Mouse (Mus musculus): ENCODE data around the gene Eng. TPM values are rescaled to one million over a fixed set of nuclear protein-coding genes. Genes with fewer than 3 reads are reported as not detected.

Gene Eng
- polyA plus RNA-seq, 1 experiment from 2014 or later, result 24.8 TPM

DNA sequence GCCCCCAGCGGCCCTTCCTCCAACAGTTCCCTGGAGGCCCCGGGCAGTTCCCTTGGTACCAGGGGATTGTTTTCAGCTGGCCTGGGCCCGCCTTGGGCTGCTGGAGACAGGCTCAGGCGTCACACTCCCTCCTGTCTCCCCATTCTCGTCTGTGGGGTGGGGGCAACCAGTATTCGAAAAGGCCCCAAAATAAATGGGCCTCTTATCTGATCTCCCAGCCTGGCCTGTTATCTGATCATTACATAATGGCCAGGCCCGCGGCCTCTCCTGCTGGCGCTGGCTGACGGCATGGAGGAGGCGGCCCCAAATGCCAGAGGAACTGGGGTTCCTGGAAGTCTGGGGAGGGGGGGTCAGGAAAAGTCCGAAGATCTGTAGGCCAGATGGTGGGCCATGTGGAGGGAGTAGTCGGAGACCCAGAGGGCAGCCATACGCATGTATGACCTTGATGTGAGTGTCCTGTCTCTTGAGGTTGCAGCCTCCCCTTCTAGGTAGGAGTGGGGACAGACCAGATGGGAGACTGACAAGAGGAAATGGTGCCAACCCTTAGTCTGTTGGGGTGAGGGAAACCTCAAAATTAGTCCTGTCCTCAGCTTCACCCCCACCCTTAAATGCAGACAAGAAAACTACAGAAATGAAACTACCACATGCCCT lies 8.5 kb downstream of the Eng start:
- Histone ChIP-seq H3K27ac (no peak overlapping the region), H3K4me3 (replicated peaks) (no peak overlapping the region), H3K9ac (replicated peaks) (no peak overlapping the region), H3K4me1 (replicated peaks) (no peaks in the 10 kb centered on the region), H3K36me3 (no peaks in the 10 kb centered on the region), H3K27me3 (no peaks in the 10 kb centered on the region), H3K9me3 (no peaks in the 10 kb centered on the region), H3K4me2 (replicated peaks) (no peak overlapping the region)
- WGBS, result 78% methylated on average over 14 of the region's 14 CpGs
- no peak for ATAC-seq

DNA sequence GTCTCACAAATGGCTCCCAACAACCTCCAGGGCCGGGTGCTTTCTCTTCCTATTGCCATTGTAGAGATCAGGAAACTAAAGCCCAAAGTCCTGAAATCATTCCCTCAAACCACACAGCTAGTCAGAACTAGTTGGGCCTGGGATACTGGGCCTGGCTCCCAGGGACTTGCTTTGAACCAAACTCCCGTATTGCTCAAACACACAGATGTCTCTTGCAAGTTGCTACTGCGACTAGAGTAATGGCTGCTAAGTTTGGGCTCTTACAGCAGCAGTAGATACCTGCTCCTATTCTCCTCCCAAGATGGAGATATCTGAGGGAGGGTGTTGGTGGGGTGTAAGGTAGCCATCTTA lies 9.0 kb downstream of the Eng start:
- Histone ChIP-seq H3K9ac (replicated peaks) (no peak overlapping the region), H3K27me3 (no peaks in the 10 kb centered on the region), H3K4me1 (replicated peaks) (no peaks in the 10 kb centered on the region), H3K4me2 (replicated peaks) (no peak overlapping the region), H3K27ac (no peak overlapping the region), H3K4me3 (replicated peaks) (no peak overlapping the region), H3K9me3 (no peaks in the 10 kb centered on the region), H3K36me3 (no peaks in the 10 kb centered on the region)
- 93% methylated on average over 3 of the region's 3 CpGs for WGBS
- no peak for ATAC-seq

DNA sequence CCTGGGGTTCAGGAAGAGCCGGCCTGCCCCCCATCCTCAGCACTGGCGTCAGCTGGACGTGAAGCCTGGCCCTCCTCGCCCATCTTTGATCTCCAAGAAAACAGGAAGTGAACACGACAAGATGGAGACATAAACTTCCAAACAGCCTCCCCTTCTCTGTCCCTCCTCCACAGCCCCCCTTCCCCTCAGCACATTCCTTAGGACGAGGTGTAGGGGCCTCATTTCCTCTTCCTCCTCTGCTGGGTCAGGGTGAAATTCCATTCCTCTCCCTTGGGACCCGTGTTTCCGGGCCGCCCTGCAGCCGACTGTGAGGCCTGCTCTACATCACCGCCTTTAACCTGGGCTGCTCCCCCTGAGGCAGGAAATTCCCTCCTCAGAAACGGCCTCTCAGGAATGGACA lies 9.4 kb downstream of the Eng start:
- ATAC-seq, result no peak

DNA sequence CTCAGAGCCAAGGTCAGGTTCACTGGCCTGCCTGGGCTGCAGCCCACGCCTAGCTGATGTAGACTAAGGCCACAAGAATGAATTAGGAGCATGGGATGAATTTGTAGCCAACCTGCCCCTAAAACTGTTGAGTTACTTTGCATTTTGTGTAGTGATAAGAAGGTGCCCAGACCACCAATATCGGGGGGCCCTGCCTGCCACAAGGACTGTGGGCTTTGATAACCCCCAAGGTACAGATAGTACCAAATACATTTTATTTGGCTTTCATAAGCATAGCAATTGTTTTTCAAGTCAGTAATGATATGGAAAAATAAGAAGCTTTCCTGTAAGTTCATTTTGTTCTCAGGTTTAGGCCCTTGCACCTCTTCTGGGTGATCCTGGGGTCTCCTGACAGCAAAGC lies 12.5 kb downstream of the Eng start:
- ATAC-seq, result no peak
- no peak overlapping the region for H3K4me2 ChIP-seq (replicated peaks)
- no peaks in the 10 kb centered on the region for H3K36me3 ChIP-seq
- H3K4me3 ChIP-seq (replicated peaks), result no peak overlapping the region
- H3K27me3 ChIP-seq, result no peaks in the 10 kb centered on the region
- WGBS, result 87% methylated on average over 2 of the region's 2 CpGs
- H3K9ac ChIP-seq (replicated peaks), result no peak overlapping the region
- no peaks in the 10 kb centered on the region for H3K9me3 ChIP-seq
- H3K4me1 ChIP-seq (replicated peaks), result 0 out of 2 replicates have a peak, but pooled peaks cover 2% of the 10 kb centered on the region
- no peak overlapping the region for H3K27ac ChIP-seq

More for the DNA sequence above, 9.4 kb downstream of the Eng start:
- Histone ChIP-seq H3K27me3 (no peaks in the 10 kb centered on the region), H3K9ac (replicated peaks) (no peak overlapping the region), H3K36me3 (no peaks in the 10 kb centered on the region), H3K4me1 (replicated peaks) (no peaks in the 10 kb centered on the region), H3K9me3 (no peaks in the 10 kb centered on the region), H3K4me2 (replicated peaks) (no peak overlapping the region), H3K4me3 (replicated peaks) (no peak overlapping the region), H3K27ac (no peak overlapping the region)
- 77% methylated on average over 12 of the region's 12 CpGs for WGBS

DNA sequence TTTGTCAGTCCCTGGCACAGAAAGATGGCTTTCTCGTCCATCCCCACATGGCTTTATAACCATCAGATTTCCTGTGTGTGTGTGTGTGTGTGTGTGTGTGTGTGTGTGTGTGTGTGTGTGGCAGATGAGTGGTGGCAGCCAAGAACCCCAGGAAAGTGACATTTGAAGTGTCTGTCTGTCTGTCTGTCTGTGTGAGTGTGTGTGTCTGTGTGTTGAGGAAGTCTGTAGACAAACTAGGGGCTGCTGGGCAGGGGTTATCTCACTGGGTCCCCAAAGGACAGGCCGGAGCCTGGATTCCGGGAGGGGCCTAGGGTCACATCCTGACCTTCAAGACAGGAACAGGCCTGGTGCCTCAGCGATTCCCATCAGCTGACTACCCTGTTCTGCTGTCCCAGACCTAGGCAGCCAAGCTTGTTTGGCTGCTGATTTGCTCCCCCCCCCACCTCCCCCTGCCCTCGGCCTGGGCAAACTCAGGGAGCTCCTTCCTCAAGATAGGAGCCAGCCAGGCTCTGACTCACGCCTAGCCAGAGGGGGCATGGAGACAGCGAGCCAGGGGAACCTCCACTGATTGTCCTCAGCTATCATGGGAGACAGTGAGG lies 15.2 kb downstream of the Eng start:
- Histone ChIP-seq H3K4me3 (replicated peaks) (no peak overlapping the region), H3K36me3 (no peaks in the 10 kb centered on the region), H3K27ac (no peak overlapping the region; the same call in 1 of the 2 replicates), H3K9ac (replicated peaks) (no peak overlapping the region), H3K27me3 (no peaks in the 10 kb centered on the region), H3K4me2 (replicated peaks) (no peak overlapping the region), H3K4me1 (replicated peaks) (0 out of 2 replicates have a peak, but pooled peaks cover 2% of the 10 kb centered on the region), H3K9me3 (no peaks in the 10 kb centered on the region)
- WGBS, result 70% methylated on average over 7 of the region's 7 CpGs
- ATAC-seq, result no peak

DNA sequence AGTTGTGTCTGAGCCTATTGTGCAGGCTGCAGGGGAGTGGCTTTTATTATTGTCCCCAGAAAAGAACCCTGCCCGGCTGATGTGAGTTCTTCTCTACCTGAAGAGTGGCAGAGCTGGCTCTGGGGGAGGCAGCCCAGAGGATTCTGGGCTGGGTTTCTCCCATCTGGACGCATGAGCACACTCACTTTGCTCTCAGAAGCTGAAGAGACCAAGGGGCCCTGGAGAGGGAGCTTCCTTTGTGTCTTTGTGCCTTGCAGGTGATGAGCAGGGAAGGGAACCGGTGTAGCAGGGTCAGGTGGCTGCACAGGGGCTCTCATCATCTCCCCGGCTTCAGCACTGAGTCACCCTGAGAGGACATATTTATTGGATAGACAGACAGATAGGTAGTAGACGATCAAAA lies 15.9 kb downstream of the Eng start:
- no peak overlapping the region for H3K4me3 ChIP-seq (replicated peaks)
- H3K27ac ChIP-seq, result no peak overlapping the region; the same call in 1 of the 2 replicates
- H3K27me3 ChIP-seq, result no peaks in the 10 kb centered on the region
- no peak for ATAC-seq
- H3K36me3 ChIP-seq, result no peaks in the 10 kb centered on the region
- 54% methylated on average over 5 of the region's 5 CpGs for WGBS
- no peak overlapping the region for H3K4me2 ChIP-seq (replicated peaks)
- H3K4me1 ChIP-seq (replicated peaks), result 0 out of 2 replicates have a peak, but pooled peaks cover 2% of the 10 kb centered on the region
- H3K9me3 ChIP-seq, result no peaks in the 10 kb centered on the region
- H3K9ac ChIP-seq (replicated peaks), result no peak overlapping the region

DNA sequence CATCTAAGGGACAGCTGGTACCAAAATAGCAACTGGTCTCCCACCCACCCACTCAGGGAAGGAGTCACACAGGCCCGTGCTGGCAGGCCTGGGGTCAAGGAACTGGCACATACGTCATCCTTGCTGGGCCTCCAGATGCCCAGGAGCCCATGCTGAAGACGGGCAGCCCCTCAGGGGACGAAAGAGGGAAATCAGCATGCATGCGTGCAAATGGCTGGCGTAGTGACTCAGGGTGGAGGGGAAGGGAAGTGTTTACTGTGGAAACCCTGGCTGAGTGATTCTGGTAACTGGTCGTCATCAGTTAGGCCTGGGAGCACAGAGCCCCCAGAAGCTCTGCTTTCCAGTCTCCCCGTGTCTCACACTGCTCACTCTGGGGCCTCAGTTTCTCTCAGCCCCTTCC lies 18.9 kb downstream of the Eng start:
- 81% methylated on average over 8 of the region's 8 CpGs for WGBS
- Histone ChIP-seq H3K4me1 (replicated peaks) (peaks cover 4% of the 10 kb centered on the region; the same call in 1 of the 2 replicates), H3K27ac (no peak overlapping the region), H3K9me3 (no peaks in the 10 kb centered on the region), H3K27me3 (no peaks in the 10 kb centered on the region), H3K4me2 (replicated peaks) (no peak overlapping the region), H3K9ac (replicated peaks) (no peak overlapping the region), H3K36me3 (no peaks in the 10 kb centered on the region), H3K4me3 (replicated peaks) (no peak overlapping the region)
- no peak for ATAC-seq

DNA sequence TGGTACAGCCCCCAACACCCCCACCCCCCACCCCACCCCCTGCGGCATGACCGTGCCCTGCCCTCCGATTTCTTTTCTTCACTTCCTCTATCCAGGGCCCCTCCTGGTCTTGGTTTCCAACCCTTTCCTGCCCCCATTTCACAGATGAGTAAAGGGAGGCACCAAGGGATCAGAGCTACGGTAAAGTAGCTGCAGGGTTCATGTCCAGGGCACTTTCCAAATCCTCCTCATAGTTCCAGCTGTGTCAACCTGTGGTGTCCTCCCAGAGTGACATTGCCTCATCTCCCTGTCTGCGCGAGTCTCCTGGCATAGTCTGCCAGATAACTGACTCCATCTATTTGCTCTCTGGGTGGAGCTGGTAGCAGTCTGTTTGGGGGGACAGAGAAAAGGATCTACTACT lies 19.5 kb downstream of the Eng start:
- no peak overlapping the region for H3K9ac ChIP-seq (replicated peaks)
- H3K27ac ChIP-seq, result no peak overlapping the region
- H3K27me3 ChIP-seq, result no peaks in the 10 kb centered on the region
- ATAC-seq, result no peak
- no peaks in the 10 kb centered on the region for H3K36me3 ChIP-seq
- WGBS, result 94% methylated on average over 6 of the region's 6 CpGs
- H3K4me1 ChIP-seq (replicated peaks), result peaks cover 4% of the 10 kb centered on the region; the same call in 1 of the 2 replicates
- H3K4me2 ChIP-seq (replicated peaks), result no peak overlapping the region
- no peak overlapping the region for H3K4me3 ChIP-seq (replicated peaks)
- no peaks in the 10 kb centered on the region for H3K9me3 ChIP-seq

DNA sequence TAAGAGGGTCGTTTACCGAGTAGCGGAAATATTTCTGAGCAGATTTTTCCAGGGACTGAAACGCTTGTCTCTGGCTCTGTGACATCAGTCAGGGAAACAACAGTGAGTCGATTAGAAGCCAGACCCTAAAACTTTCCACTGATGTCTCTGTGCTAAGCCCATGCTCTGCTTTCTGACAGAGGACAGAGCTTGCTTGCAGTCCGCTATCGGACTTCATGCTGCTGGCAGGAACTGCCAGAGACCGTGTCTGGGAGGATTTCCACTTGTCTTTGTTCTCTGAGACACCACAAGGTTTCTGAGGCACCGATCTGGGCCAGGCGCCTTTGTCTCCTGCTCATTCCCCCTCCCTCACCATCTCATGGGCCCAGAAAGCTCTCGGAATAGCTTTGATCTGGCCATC lies 21.4 kb downstream of the Eng start:
- Histone ChIP-seq H3K9me3 (no peaks in the 10 kb centered on the region), H3K9ac (replicated peaks) (no peak overlapping the region), H3K4me1 (replicated peaks) (peaks cover 2% of the 10 kb centered on the region; the same call in 1 of the 2 replicates), H3K27me3 (no peaks in the 10 kb centered on the region), H3K4me3 (replicated peaks) (no peak overlapping the region), H3K4me2 (replicated peaks) (no peak overlapping the region), H3K36me3 (no peaks in the 10 kb centered on the region), H3K27ac (0 out of 2 replicates have a peak overlapping the region, but pooled peaks have one; percentile 7)
- 20% methylated on average over 11 of the region's 11 CpGs for WGBS
- ATAC-seq, result 0 out of 2 replicates have a peak, but pooled peaks have one; percentile 17

DNA sequence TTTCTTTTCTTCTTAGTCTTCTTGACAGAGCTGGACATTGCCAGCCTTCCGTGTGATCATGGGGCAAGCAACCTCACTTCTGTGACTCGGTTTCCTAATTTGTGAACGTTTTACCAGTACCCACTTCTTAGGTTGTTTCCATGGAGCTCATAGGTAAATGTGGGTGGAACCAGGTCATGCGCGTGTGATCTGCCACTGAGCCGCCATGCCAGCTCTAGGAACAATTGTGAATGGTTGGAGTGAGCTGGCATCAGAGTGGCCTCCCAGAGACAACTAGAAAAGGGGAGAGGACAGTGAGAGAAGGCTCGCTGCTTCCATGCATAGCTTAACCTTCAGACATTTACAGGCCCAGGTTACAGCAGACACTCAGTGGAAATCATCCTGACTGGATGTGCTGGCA lies 21.8 kb downstream of the Eng start:
- H3K27me3 ChIP-seq, result no peaks in the 10 kb centered on the region
- H3K4me3 ChIP-seq (replicated peaks), result no peak overlapping the region
- 0 out of 2 replicates have a peak overlapping the region, but pooled peaks have one; percentile 7 for H3K27ac ChIP-seq
- WGBS, result 64% methylated on average over 7 of the region's 7 CpGs
- H3K4me2 ChIP-seq (replicated peaks), result no peak overlapping the region
- no peak for ATAC-seq
- H3K4me1 ChIP-seq (replicated peaks), result peaks cover 2% of the 10 kb centered on the region; the same call in 1 of the 2 replicates
- H3K36me3 ChIP-seq, result no peaks in the 10 kb centered on the region
- no peaks in the 10 kb centered on the region for H3K9me3 ChIP-seq
- no peak overlapping the region for H3K9ac ChIP-seq (replicated peaks)

DNA sequence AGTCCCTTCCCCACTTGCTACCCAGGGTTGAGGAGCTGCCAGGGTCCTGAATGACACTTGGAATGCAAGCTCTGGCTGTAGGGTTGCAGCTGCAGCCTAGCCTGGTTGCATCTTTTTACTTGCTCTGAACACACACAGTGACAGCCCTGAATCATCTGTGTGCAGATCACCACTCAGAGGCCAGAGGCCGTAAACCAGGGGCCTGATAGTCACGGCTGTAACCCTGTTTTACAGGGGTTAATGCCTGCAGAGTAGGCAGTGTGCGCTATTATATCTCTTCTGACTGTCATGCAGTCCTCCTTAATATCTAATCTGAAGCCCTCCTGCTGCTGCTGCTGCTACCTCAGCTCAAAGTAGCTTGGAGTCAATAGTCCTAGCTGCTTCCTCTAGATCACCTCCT lies 23.5 kb downstream of the Eng start:
- no peak overlapping the region for H3K27ac ChIP-seq
- 84% methylated on average over 3 of the region's 3 CpGs for WGBS
- ATAC-seq, result no peak
- H3K4me3 ChIP-seq (replicated peaks), result no peak overlapping the region
- H3K27me3 ChIP-seq, result no peaks in the 10 kb centered on the region
- no peaks in the 10 kb centered on the region for H3K36me3 ChIP-seq
- no peak overlapping the region for H3K4me2 ChIP-seq (replicated peaks)
- H3K9ac ChIP-seq (replicated peaks), result no peak overlapping the region
- H3K4me1 ChIP-seq (replicated peaks), result peaks cover 2% of the 10 kb centered on the region; the same call in 1 of the 2 replicates
- no peaks in the 10 kb centered on the region for H3K9me3 ChIP-seq

DNA sequence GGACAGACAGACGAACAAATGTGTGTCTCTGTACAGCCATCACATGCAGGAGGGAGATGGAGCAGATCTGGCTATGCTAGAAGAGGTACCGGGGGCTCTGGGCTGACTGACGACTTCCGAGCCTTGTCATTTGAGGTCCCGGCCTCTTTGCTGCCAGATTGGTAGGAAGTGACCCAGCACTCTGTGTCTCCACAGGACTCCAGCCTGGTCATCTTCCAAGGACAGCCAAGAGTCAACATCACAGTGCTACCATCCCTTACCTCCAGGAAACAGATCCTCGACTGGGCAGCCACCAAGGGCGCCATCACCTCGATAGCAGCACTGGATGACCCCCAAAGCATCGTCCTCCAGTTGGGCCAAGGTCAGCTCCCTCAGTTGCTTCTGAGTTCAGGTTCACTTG lies 24.8 kb downstream of the Eng start:
- H3K4me2 ChIP-seq (replicated peaks), result no peak overlapping the region
- no peak overlapping the region for H3K27ac ChIP-seq
- 90% methylated on average over 9 of the region's 9 CpGs for WGBS
- H3K27me3 ChIP-seq, result no peaks in the 10 kb centered on the region
- no peak overlapping the region for H3K4me3 ChIP-seq (replicated peaks)
- H3K4me1 ChIP-seq (replicated peaks), result peaks cover 2% of the 10 kb centered on the region; the same call in 1 of the 2 replicates
- no peaks in the 10 kb centered on the region for H3K36me3 ChIP-seq
- no peaks in the 10 kb centered on the region for H3K9me3 ChIP-seq
- ATAC-seq, result no peak
- no peak overlapping the region for H3K9ac ChIP-seq (replicated peaks)
